ENCODE assay signal across 26 mouse cellular contexts in genomic region chr11:59159099-59159498, GRCm38 (mm10). TPM values are rescaled to one million over a fixed set of nuclear protein-coding genes. Genes with fewer than 3 reads are reported as not detected.
"Had no signal": no experiment of that assay in that cellular context is flagged by ENCODE, and none has a peak within 500 bp of the region (broad histone marks: within the 10 kb centered on the region; RNA-seq: fewer than 3 reads in every experiment).

No protein-coding gene starts in this region.

- DNase-seq: gastrocnemius, postnatal 14 days; heart, adult 18-20 months; heart, postnatal 10 days; heart, postnatal 4 days; kidney, adult 18-20 months; kidney, adult 8-10 months; kidney, postnatal 10 days; kidney, postnatal 25 days; kidney, postnatal 4 days; layer of hippocampus, postnatal 36 days; left cerebral cortex, postnatal 4 days had no signal

- H3K9me3 ChIP-seq: heart, embryonic 10.5 days; heart, embryonic 12.5 days; hindbrain, embryonic 10.5 days; hindbrain, embryonic 12.5 days; intestine, embryonic 15.5 days; limb, embryonic 13.5 days; limb, embryonic 15.5 days; liver, embryonic 12.5 days had no signal

- H3K27me3 ChIP-seq: heart, embryonic 12.5 days; hindbrain, embryonic 12.5 days; intestine, embryonic 15.5 days; limb, embryonic 13.5 days; limb, embryonic 15.5 days; liver, embryonic 12.5 days had no signal

- H3K4me2 ChIP-seq: heart, embryonic 12.5 days; hindbrain, embryonic 12.5 days; hindbrain, embryonic 14.5 days; intestine, embryonic 15.5 days; limb, embryonic 13.5 days; limb, embryonic 15.5 days; liver, embryonic 12.5 days had no signal

- H3K9ac ChIP-seq: heart, embryonic 12.5 days; hindbrain, embryonic 12.5 days; hindbrain, embryonic 14.5 days; intestine, embryonic 15.5 days; limb, embryonic 15.5 days; liver, embryonic 12.5 days; liver, embryonic 14.5 days had no signal

- ATAC-seq: hindbrain, embryonic 16.5 days; inflammation-experienced regulatory T-cells, adult 6 months; intestine, embryonic 15.5 days; intestine, postnatal 0 days; liver, embryonic 12.5 days had no signal

- H3K27ac ChIP-seq: heart, embryonic 10.5 days; hindbrain, embryonic 10.5 days; hindbrain, embryonic 12.5 days; hindbrain, embryonic 14.5 days; intestine, embryonic 15.5 days; layer of hippocampus, adult 2 months; limb, embryonic 13.5 days; limb, embryonic 15.5 days; liver, embryonic 12.5 days; liver, embryonic 14.5 days had no signal

- H3K36me3 ChIP-seq: intestine, embryonic 15.5 days had no signal

- H3K4me3 ChIP-seq: heart, embryonic 10.5 days; heart, embryonic 12.5 days; hindbrain, embryonic 10.5 days; hindbrain, embryonic 12.5 days; intestine, embryonic 15.5 days; layer of hippocampus, adult 2 months; limb, embryonic 13.5 days; limb, embryonic 15.5 days; liver, embryonic 12.5 days had no signal

RNA-seq across cellular contexts. Expression of gene Obscn, which starts 22.9 kb away (rescaled TPM):
- total RNA-seq: granulocyte monocyte progenitor cell, adult 5-6 weeks had no signal
- polyA plus RNA-seq: hindbrain, embryonic 10.5 days; inflammation-experienced regulatory T-cells, adult 6 months had no signal

RNA-seq across cellular contexts. Expression of gene Gjc2, which starts 23.9 kb away (rescaled TPM):
- total RNA-seq: granulocyte monocyte progenitor cell, adult 5-6 weeks had no signal
- polyA plus RNA-seq: heart, embryonic 10.5 days; inflammation-experienced regulatory T-cells, adult 6 months had no signal
